Mouse (Mus musculus): Measurements from ENCODE around the gene Scaf1.
A peak's percentile ranks its signal among the peaks of the same experiment; 100 is the strongest.

Scaf1 gene

GRCm38 (mm10) chr7:45015957-45016612 is at the start of gene Scaf1:
Gene Scaf1 (minus strand): TSS chr7:45016363.
- peak; percentile 91 for DNase-seq (ENCODE audit: extremely low read depth, low read depth, low spot score)

GRCm38 (mm10) chr7:45062239-45062835 is 46.2 kb upstream of the Scaf1 start, which contains the start of the genes Nosip and Prrg2:
Gene Nosip (plus strand): TSS chr7:45062429.
Gene Prrg2 (minus strand): TSS chr7:45062677.
- peak; percentile 92 for DNase-seq (ENCODE audit: extremely low read depth, low read depth, low spot score)

GRCm38 (mm10) chr7:45061532-45062075 is 45.4 kb upstream of the Scaf1 start:
- DNase-seq (ENCODE audit: extremely low read depth, low read depth, low spot score) = no peak

- DNase-seq (ENCODE audit: extremely low read depth, low read depth, low spot score) = no peak
Observed at GRCm38 (mm10) chr7:45060632-45061122, 44.5 kb upstream of the Scaf1 start.

- no peak for DNase-seq (ENCODE audit: extremely low read depth, low read depth, low spot score)
Observed at GRCm38 (mm10) chr7:45058607-45059571, 42.7 kb upstream of the Scaf1 start.

GRCm38 (mm10) chr7:45056972-45057348 is 40.8 kb upstream of the Scaf1 start:
- DNase-seq (ENCODE audit: extremely low read depth, low read depth, low spot score) = no peak

- DNase-seq (ENCODE audit: extremely low read depth, low read depth, low spot score) = no peak
Observed at GRCm38 (mm10) chr7:45056329-45056971, 40.3 kb upstream of the Scaf1 start.

GRCm38 (mm10) chr7:45053931-45054510 is 37.9 kb upstream of the Scaf1 start:
- DNase-seq (ENCODE audit: extremely low read depth, low read depth, low spot score) = peak; percentile 97

GRCm38 (mm10) chr7:45053117-45053930 is 37.2 kb upstream of the Scaf1 start:
- DNase-seq (ENCODE audit: extremely low read depth, low read depth, low spot score) = no peak

- no peak for DNase-seq (ENCODE audit: extremely low read depth, low read depth, low spot score)
Observed at GRCm38 (mm10) chr7:45052862-45053116, 36.6 kb upstream of the Scaf1 start, which contains the start of gene Prr12. Gene Prr12 (minus strand): TSS chr7:45052881.

GRCm38 (mm10) chr7:45052181-45052861 is 36.2 kb upstream of the Scaf1 start:
- no peak for DNase-seq (ENCODE audit: extremely low read depth, low read depth, low spot score)

- no peak for DNase-seq (ENCODE audit: extremely low read depth, low read depth, low spot score)
Observed at GRCm38 (mm10) chr7:45051601-45051974, 35.4 kb upstream of the Scaf1 start.

- no peak for DNase-seq (ENCODE audit: extremely low read depth, low read depth, low spot score)
Observed at GRCm38 (mm10) chr7:45050945-45051600, 34.9 kb upstream of the Scaf1 start.

GRCm38 (mm10) chr7:45048923-45049657 is 32.9 kb upstream of the Scaf1 start:
- no peak for DNase-seq (ENCODE audit: extremely low read depth, low read depth, low spot score)

GRCm38 (mm10) chr7:45048001-45048890 is 32.1 kb upstream of the Scaf1 start:
- DNase-seq (ENCODE audit: extremely low read depth, low read depth, low spot score) = no peak

- no peak for DNase-seq (ENCODE audit: extremely low read depth, low read depth, low spot score)
Observed at GRCm38 (mm10) chr7:45047491-45047890, 31.3 kb upstream of the Scaf1 start.

- DNase-seq (ENCODE audit: extremely low read depth, low read depth, low spot score) = no peak
Observed at GRCm38 (mm10) chr7:45046853-45047350, 30.7 kb upstream of the Scaf1 start.
